Mouse (Mus musculus): Measurements from ENCODE around the gene Myocd.

DNA sequence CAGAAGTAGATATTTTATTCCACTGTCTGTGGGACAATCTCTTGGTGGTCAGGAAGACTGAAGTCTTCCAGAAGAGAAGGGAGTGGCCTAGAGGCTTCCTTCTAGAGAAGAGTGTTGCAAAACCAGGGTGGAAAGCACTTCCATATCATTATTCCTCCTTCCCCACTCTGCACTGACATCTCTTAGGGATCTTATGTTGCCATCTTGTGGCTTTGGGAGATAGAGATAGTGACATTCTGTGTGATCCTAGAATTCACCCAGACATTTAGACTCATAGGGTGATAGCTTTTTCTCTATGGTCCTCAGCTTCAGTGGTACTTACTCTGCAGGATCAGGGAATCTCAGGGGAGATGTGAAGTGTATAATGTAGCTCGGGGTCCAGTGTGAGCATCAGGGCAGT, 66.8 kb downstream of the Myocd start:
- TF ChIP-seq CTCF (IDR thresholded peaks at IDR 0.05; ENCODE audit: insufficient read depth, low read depth, low read length) (no peak), POLR2A (IDR thresholded peaks at IDR 0.05; ENCODE audit: insufficient read depth, low read depth, low read length) (no peak)

Measured in olfactory bulb, adult 2 months (tissue).